Mouse (Mus musculus) kidney, postnatal 0 days (tissue): ENCODE measurements at regions not wholly inside any gene's neighbourhood (a gene's known extent, or its start where the extent isn't known, plus 50 kb on each side); places are given as distances from the start of the nearest gene placed in this dataset.

ENCODE experiments used
- ATAC-seq: fragments of 200-750 bp; cut with Nextera tagmentation; replicated peaks from 2 replicates; pipeline ENCODE4 v1.8.0; 2017; ENCODE audit warnings: low read depth, moderate number of reproducible peaks, moderate TSS enrichment, moderate library complexity; ENCODE audit not compliant: low FRiP score
- DNase-seq: peaks from one replicate; pipeline ENCODE4 v3.0.0-alpha.2; 2016; ENCODE audit warnings: low spot score
- H3K27ac ChIP-seq: fragments of 300-500 bp; sonication (generic); 2 replicates; pipeline ENCODE4 v1.5.1; 2014; ENCODE audit warnings: mild to moderate bottlenecking
- H3K27me3 ChIP-seq: fragments of 300-500 bp; sonication (generic); 2 replicates; pipeline ENCODE4 v1.6.1; 2014; ENCODE audit warnings: low read length, mixed read lengths; ENCODE audit not compliant: insufficient read depth
- H3K36me3 ChIP-seq: fragments of 300-500 bp; sonication (generic); 2 replicates; pipeline ENCODE4 v1.6.1; 2014; ENCODE audit warnings: low read length, mixed read lengths; ENCODE audit not compliant: insufficient read depth
- H3K4me1 ChIP-seq: fragments of 300-500 bp; sonication (generic); replicated peaks from 2 replicates; pipeline ENCODE4 v1.6.1; 2014; ENCODE audit warnings: antibody characterized with exemption, low read length, mixed read lengths; ENCODE audit not compliant: insufficient read depth
- H3K4me2 ChIP-seq: fragments of 300-500 bp; sonication (generic); 2 replicates; pipeline ENCODE4 v1.6.1; 2014; ENCODE audit warnings: mild to moderate bottlenecking, low read length, moderate library complexity, mixed read lengths
- H3K4me3 ChIP-seq: fragments of 300-500 bp; sonication (generic); replicated peaks from 2 replicates; pipeline ENCODE4 v1.5.1; 2014; ENCODE audit warnings: low read depth, low read length
- H3K9ac ChIP-seq: fragments of 300-500 bp; sonication (generic); 2 replicates; pipeline ENCODE4 v1.6.1; 2014; ENCODE audit warnings: low read depth, low read length
- H3K9me3 ChIP-seq: fragments of 300-500 bp; sonication (generic); replicated peaks from 2 replicates; pipeline ENCODE4 v1.6.1; 2016; ENCODE audit warnings: low read length, inconsistent platforms, mixed read lengths
- CTCF ChIP-seq: IDR thresholded peaks from 2 replicates; pipeline ENCODE4 v1.5.1; 2016; ENCODE audit warnings: antibody characterized with exemption, low read depth, mild to moderate bottlenecking, moderate library complexity
- WGBS: fragments of 180-500 bp; shearing (Covaris S2); extraction: QIAGEN DNeasy Blood & Tissue Kit; methylation state at CpG from one replicate; pipeline ENCODE4 v1.1.7; 2014; 5-methylcytosine and 5-hydroxymethylcytosine counted together

- no peak for TF ChIP-seq CTCF
- ATAC-seq (no peak), DNase-seq (no peak)
- Histone ChIP-seq H3K27ac (no peak overlapping the region), H3K9me3 (no peaks in the 10 kb centered on the region), H3K4me2 (no peak overlapping the region), H3K36me3 (no peaks in the 10 kb centered on the region), H3K4me1 (no peaks in the 10 kb centered on the region), H3K27me3 (no peaks in the 10 kb centered on the region), H3K4me3 (no peak overlapping the region), H3K9ac (no peak overlapping the region)
- 64% methylated on average over 2 of the region's 2 CpGs for WGBS
Measured at GRCm38 (mm10) chr15:65532241-65532640, 517.5 kb upstream of the Gm21961 start.

- DNase-seq (peak; percentile 4), ATAC-seq (peak; percentile 65; the same call in 1 of the 2 replicates)
- Histone ChIP-seq H3K9ac (no peak overlapping the region), H3K27ac (no peak overlapping the region), H3K4me3 (no peak overlapping the region), H3K9me3 (no peaks in the 10 kb centered on the region), H3K4me1 (no peaks in the 10 kb centered on the region), H3K36me3 (no peaks in the 10 kb centered on the region), H3K4me2 (no peak overlapping the region), H3K27me3 (no peaks in the 10 kb centered on the region)
- 80% methylated on average over 1 of the region's 1 CpGs for WGBS
- no peak for TF ChIP-seq CTCF
Measured at GRCm38 (mm10) chr15:65502656-65503055, 488.0 kb upstream of the Gm21961 start.

- Histone ChIP-seq H3K36me3 (no peaks in the 10 kb centered on the region), H3K27ac (no peak overlapping the region), H3K27me3 (no peaks in the 10 kb centered on the region), H3K9ac (no peak overlapping the region), H3K4me1 (no peaks in the 10 kb centered on the region), H3K4me3 (no peak overlapping the region), H3K9me3 (no peaks in the 10 kb centered on the region), H3K4me2 (no peak overlapping the region)
- DNase-seq: no peak
- 75% methylated on average over 3 of the region's 3 CpGs for WGBS
- no peak for ATAC-seq
- TF ChIP-seq CTCF: no peak
Measured at GRCm38 (mm10) chr15:65478940-65479339, 464.2 kb upstream of the Gm21961 start.

GRCm38 (mm10) chr15:65455203-65455816, 440.6 kb upstream of the Gm21961 start:
- Histone ChIP-seq H3K9me3 (no peaks in the 10 kb centered on the region), H3K27me3 (no peaks in the 10 kb centered on the region), H3K36me3 (no peaks in the 10 kb centered on the region), H3K4me1 (no peaks in the 10 kb centered on the region), H3K4me2 (no peak overlapping the region), H3K27ac (no peak overlapping the region), H3K9ac (no peak overlapping the region), H3K4me3 (no peak overlapping the region)
- WGBS: 29% methylated on average over 2 of the region's 2 CpGs
- TF ChIP-seq CTCF: no peak
- ATAC-seq (peak; percentile 52), DNase-seq (peak; percentile 38)

- H3K36me3 ChIP-seq: no peaks in the 10 kb centered on the region
- 79% methylated on average over 4 of the region's 4 CpGs for WGBS
Measured at GRCm38 (mm10) chr15:65452258-65453028, 437.7 kb upstream of the Gm21961 start.

GRCm38 (mm10) chr15:65419736-65420135, 405.0 kb upstream of the Gm21961 start:
- no peak for TF ChIP-seq CTCF
- H3K27me3 ChIP-seq: no peaks in the 10 kb centered on the region
- no peak for ATAC-seq
- no peak overlapping the region for H3K4me3 ChIP-seq
- 88% methylated on average over 3 of the region's 3 CpGs for WGBS
- H3K4me1 ChIP-seq: no peaks in the 10 kb centered on the region
- DNase-seq: no peak
- no peak overlapping the region for H3K9ac ChIP-seq
- H3K4me2 ChIP-seq: no peak overlapping the region
- no peaks in the 10 kb centered on the region for H3K36me3 ChIP-seq
- H3K27ac ChIP-seq: no peak overlapping the region
- H3K9me3 ChIP-seq: no peaks in the 10 kb centered on the region

More at GRCm38 (mm10) chr15:65452258-65453028, 437.7 kb upstream of the Gm21961 start:
- DNase-seq (no peak), ATAC-seq (no peak)
- Histone ChIP-seq H3K27me3 (no peaks in the 10 kb centered on the region), H3K27ac (no peak overlapping the region), H3K9ac (no peak overlapping the region), H3K4me2 (no peak overlapping the region), H3K4me3 (no peak overlapping the region), H3K4me1 (no peaks in the 10 kb centered on the region), H3K9me3 (no peaks in the 10 kb centered on the region)
- no peak for TF ChIP-seq CTCF
